Mouse (Mus musculus): ENCODE measurements around the gene Mre11a.

DNA sequence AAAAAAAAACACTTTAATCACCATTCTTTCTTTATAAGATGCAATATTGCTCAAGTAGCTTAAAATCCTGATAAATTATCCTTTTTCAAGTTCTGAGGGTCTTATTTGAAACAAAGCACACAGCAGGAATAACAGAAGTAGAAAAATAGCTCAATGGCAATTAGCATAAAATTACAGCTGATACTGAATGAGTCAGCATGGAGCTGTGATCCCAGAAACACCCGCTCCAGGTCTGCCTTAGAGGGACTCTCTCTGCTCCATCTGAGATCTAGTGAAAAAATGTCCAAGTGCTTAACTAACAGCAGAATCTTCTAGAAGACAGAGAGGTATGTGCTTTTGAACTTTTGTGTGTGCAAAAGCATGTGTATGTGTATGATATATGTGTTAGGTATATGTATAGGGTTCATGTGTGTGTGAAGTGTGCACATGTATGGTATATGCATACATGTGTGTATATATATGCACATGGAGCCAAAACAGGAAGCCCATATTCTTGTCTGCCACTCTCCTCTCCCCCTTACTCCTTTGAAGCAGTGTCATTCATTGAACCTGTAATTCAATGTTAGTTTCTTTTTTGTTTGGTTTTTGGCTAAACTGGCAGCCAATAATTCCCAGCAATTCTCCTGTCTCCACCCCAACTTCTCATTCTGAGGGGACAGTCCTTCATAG lies 63.9 kb downstream of the Mre11a start:
- TF ChIP-seq CTCF (conservative IDR thresholded peaks at IDR 0.05; ENCODE audit: insufficient read depth, insufficient read length, low read depth, low read length): no peak
- TF ChIP-seq POLR2A (IDR thresholded peaks at IDR 0.05; ENCODE audit: low read depth, low read length): no peak
